Mouse (Mus musculus) olfactory bulb, adult 2 months (tissue): ENCODE data around the gene Rab11fip4.

Experiments used
- CTCF ChIP-seq: fragments of 200-500 bp; IDR thresholded peaks from 2 replicates; pipeline ENCODE4 v1.5.1; 2012; ENCODE audit warnings: low read depth, mild to moderate bottlenecking, low read length, moderate library complexity; ENCODE audit not compliant: insufficient read depth
- POLR2A ChIP-seq: fragments of 200-500 bp; IDR thresholded peaks from 2 replicates; pipeline ENCODE4 v1.6.1; 2012; ENCODE audit warnings: mild to moderate bottlenecking, low read depth, low read length, moderate library complexity; ENCODE audit not compliant: insufficient read depth

GRCm38 (mm10) chr11:79577741-79578140 lies 13.3 kb upstream of the Rab11fip4 start:
- no peak for TF ChIP-seq CTCF
- no peak for TF ChIP-seq POLR2A
